Mouse (Mus musculus): Measurements from ENCODE around the gene Nr4a1.

The Nr4a1 gene

GRCm38 (mm10) chr15:101256463-101257206 lies 2.6 kb downstream of the Nr4a1 start:
- no peak for DNase-seq (ENCODE audit: low spot score)

DNA sequence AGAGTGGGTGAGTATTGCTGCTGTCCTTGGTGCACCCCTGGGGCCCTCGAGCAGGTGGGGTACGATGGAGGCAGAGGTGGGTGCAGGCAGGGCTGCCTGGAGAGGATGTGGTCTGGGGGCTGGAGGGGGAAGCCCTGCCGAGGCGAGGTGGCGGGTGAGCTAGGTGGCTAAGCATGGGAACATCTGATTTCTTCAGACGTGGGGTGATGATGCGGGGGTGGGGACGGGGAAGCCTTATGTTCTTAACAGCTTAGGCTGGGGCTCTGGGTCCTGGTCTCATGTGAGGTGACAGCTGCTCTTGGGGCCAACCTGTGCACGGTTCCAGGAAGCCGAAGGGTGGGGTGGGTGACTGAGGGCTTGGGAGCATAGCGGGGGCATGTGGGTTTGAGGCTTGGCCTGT lies 4.4 kb downstream of the Nr4a1 start:
- DNase-seq (ENCODE audit: low spot score) = no peak

- no peak for DNase-seq (ENCODE audit: low spot score)
Measured at GRCm38 (mm10) chr15:101259922-101260321, 5.9 kb downstream of the Nr4a1 start.

- no peak for DNase-seq (ENCODE audit: low spot score)
Measured at GRCm38 (mm10) chr15:101260387-101260786, 6.3 kb downstream of the Nr4a1 start.

DNA sequence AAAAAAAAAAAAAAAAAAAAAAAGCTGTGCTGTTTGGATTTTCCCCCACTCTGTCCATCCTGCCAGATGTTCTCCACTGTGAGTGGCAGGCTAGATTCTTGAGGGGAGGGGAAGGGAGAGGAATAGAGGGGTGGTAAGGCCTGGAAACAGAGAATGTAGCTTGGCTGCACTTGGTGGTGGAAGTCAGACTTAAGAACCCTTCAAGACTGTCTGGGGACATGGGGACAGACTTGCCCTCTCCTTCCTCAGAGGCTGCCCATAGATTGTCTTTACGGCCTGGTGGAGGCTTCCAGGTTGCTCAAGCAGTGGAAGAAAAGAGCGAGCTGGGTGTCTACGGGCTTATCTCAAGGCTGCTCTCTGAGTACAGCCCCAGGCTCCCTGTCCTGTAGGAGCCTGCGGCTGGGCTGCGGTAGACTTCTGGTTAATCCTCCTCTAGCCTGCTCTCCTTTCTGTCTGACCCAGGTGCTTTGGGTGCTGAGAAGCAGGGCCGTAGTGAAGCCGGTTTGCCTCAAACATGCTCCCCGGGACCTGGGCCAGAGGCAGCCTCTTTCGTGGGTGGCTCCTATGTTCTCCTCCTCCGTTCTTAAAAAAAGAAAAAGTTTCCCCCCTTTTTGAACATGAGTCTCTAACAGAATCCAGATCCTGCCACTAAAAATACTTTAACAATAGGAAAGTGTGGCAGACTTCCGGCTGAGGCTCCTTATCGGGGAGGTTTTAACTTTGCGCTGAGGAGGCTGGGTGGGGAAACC lies 7.0 kb downstream of the Nr4a1 start:
- DNase-seq (ENCODE audit: low spot score) = no peak

DNA sequence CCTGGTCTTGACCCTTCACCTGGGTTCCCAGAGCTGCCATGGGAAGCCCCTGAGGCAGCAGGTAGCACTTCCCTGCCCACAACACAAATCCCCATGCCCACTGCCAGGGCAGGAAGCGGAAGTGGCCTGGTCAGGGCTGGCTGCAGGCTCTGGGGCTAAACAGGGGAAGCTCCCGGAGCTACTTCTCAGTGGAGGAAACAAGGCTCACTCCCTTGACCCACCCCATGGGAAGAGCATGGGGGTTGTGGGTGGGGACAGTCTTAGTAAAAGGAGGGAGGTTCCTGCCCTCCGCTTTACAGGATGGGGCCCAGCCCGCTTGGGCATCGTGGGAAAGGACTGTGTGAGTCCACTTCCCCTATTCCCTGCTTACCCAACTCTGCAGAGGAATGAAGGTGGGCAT lies 8.4 kb downstream of the Nr4a1 start:
- no peak for DNase-seq (ENCODE audit: low spot score)

- peak; percentile 76 for DNase-seq (ENCODE audit: low spot score)
Measured at GRCm38 (mm10) chr15:101266132-101266963, 12.3 kb downstream of the Nr4a1 start.

DNA sequence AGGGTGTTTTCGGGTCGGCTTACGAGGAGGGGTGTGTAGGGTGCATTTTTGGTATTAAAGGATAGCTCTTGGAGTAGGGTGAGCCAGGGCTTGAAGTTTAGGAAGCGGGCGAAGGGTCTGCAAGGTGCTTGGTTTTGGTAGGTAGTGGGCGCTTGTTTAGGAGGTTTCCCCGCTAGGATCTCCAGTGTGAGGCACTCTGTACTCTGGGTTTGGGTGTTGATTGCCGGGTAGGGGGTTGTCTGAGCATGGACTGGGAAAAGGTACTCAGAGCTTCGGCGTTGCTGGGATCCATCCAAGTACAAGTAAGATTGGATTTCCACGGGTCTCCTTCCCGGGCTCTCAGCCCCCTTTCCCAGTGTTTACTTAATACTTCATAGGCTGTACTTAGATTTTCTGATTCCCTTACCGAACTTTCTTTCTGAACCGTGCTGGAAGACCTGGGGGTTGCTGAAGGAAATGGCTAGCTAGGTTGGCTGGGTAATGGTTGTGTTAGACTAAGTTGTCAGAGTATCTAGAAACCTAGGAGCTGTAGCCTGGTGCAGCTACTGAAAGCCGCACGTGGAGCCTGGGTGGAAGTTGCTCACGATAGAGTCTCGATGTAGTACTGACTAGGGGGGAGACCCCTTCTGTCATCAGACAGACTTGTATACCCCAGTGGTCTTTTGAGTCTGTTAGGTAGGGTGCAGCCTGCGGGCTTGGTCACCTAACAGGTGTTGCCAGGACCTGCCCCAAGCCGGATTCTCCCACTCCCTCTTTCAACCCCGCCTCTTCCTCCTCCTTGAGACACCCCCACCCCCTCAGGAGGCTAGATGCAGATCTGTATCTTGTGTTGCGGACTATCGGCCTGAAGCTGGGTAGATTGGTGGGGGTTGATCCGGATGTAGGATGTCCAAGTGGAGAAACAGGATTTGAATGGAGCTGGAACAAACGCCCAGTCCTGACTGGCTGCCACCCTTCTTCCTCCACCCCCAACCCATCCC lies 13.3 kb downstream of the Nr4a1 start:
- DNase-seq (ENCODE audit: low spot score) = no peak

- DNase-seq (ENCODE audit: low spot score) = no peak
Measured at GRCm38 (mm10) chr15:101270101-101270820, 16.2 kb downstream of the Nr4a1 start.

DNA sequence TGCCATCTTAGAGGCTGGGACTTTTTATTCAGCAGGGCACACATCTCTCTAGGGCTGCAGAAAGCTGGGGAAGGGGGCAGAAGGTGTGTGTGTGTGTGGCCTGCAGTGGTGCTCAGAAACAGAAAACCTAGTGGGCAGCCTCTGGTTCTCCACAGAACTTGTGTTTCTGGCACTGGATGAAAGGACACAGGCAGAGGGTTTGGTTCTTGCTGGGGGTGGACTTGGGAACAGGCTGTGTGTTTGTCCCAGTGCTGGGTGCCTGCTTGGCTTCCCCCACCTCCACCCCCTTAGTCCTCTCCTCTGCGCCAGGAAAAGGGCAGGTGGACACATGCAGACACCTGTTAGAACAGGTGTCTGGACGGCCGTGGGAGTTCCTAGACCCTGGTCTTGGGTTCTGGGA lies 17.0 kb downstream of the Nr4a1 start:
- no peak for DNase-seq (ENCODE audit: low spot score)

GRCm38 (mm10) chr15:101271513-101271912 lies 17.4 kb downstream of the Nr4a1 start:
- no peak for DNase-seq (ENCODE audit: low spot score)

GRCm38 (mm10) chr15:101274380-101274779 lies 20.3 kb downstream of the Nr4a1 start:
- no peak for DNase-seq (ENCODE audit: low spot score)

DNA sequence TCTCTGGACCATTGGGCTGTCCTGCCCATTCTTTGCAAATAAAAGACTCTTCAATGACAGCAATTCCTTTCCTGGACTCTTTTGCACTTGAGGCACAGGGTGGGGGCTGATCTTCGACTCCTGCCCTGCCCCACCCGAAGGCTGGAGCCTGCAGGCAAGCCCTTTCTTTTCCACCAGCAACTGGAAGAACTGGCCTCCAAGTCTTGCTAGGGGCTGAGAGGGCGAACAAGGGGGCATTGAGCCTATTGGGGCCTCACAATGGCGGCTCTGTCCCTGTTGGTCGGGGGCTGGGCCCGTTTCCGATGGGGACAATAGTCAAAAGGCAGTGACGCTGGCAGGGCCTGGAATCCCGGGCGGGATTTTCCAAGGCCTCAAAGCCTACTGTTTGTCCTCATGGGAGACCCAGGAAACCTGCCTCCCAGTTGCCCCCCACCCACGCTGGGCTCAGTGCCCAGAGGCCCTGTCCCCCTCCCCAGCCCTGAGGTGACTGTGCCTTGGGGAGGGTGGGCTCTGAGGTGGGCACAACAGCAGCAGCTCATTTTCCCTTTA lies 23.4 kb downstream of the Nr4a1 start:
- DNase-seq (ENCODE audit: low spot score) = no peak

- no peak for DNase-seq (ENCODE audit: low spot score)
Measured at GRCm38 (mm10) chr15:101278589-101278988, 24.5 kb downstream of the Nr4a1 start.

DNA sequence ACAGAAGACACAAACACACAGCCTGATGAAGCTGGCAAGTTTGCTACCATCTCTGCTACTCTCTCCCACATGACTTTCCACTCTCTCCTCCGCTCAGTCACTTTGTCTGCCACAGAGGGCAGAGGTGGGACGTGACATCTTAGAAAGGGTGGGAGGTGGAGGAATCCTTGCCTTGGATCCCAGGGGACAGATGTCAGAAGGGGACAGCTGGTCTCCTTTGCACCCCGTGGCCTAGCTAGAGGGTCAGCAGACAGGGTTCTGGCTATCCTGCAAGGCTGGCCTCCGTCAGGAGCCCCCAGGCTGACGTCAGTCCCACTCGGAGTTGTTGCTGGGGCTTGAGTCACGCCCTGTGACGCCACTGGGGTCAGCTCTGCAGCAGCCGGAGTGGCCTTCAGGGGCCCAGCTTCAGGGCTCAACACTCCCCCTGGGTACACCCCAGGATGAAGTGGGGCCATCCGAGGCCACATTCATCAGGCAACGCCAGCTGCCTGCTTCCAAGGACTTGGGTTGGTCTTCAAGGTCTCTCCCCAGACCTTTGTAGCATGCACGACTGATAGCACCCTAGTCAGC lies 25.4 kb downstream of the Nr4a1 start:
- DNase-seq (ENCODE audit: low spot score) = no peak

DNA sequence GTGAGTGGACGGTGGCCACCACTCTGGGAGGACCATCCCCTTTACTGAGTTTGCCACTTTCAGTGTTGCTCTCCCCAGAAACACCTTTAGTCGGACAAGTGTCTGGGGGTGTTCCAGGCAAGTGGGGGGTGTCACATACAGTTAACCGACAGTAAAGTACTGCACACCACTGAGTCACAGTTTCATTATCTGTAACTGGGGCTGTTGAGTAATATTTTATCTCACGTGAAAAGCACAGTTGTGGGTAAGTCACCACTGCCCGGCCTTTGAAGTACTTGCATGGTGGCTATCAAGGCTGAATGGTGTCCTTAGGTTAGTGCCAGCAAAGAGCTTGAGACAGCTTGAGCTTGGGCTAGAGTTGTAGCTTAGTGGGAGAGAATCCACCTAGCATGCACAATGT lies 28.4 kb downstream of the Nr4a1 start:
- no peak for DNase-seq (ENCODE audit: low spot score)

GRCm38 (mm10) chr15:101283183-101283910 lies 29.3 kb downstream of the Nr4a1 start:
- DNase-seq (ENCODE audit: low spot score) = no peak

- DNase-seq (ENCODE audit: low spot score) = peak; percentile 84
Measured at GRCm38 (mm10) chr15:101283911-101284750, 30.1 kb downstream of the Nr4a1 start, which contains the start of gene Atg101. Gene Atg101 (plus strand): TSS chr15:101284272.

Measured in ovary, postnatal 10 days (tissue).